Mouse (Mus musculus) liver, adult 2 months (tissue): ENCODE data around the gene Rccd1.

Source experiments
- CTCF ChIP-seq: fragments of 200-500 bp; IDR thresholded peaks from 2 replicates; pipeline ENCODE4 v1.5.1; 2011; ENCODE audit warnings: low read depth, low read length, control low read depth
- POLR2A ChIP-seq: fragments of 200-500 bp; IDR thresholded peaks from 2 replicates; pipeline ENCODE4 v1.6.1; 2011; ENCODE audit warnings: low read length, control low read depth; ENCODE audit not compliant: insufficient read depth; ENCODE audit errors: extremely low read depth

DNA sequence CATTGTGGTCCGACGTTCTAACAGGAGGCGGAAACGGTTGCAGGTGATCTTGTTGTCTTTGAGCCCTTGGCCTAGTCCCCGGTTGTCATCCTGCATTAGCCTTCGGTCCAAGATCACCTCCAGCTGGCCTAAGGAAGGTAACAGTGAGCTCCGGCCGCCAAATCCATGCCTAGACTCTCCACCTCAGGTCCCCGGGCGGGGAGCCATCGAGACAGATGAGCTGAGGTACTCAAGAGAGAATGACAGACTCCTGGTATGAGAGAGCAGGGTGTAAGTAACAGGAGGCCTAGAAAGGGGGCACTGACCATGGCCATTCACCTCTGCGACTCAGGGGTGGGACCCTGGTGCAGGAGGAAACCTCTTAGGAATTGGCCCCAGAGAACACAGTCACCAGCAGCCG lies 32.1 kb upstream of the Rccd1 start:
- TF ChIP-seq CTCF (no peak), POLR2A (no peak)
